Mouse (Mus musculus) cerebellum, adult 9-11 months (tissue): ENCODE data around the gene Cdkl5.
"Not testable (repeated sequence)": the region's sequence is repeated elsewhere in the genome, so short reads cannot be mapped to it uniquely, and the experiment has no call there.

Source experiments
- DNase-seq: peaks from one replicate; pipeline ENCODE4 v3.0.0; 2022

Gene Cdkl5

DNA sequence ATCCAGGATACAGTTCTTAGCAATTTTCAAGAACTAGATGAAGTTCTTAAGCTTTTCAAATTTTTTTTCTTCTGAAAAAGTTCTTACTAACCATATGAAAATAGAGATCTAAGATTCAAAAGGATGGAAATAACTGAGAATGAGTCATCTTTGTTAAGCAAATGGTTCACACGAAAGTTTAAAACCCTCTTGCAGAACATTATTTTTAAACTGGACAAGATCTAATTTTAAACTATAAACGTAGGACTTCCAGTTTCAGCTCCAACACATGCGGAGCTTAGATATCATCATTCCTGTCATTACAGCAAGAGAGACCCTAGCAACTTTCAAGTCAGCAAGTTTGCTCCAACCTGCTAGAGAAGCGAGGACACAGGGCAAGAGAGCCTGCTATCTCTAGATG, 88.0 kb downstream of the Cdkl5 start:
- no peak for DNase-seq

DNA sequence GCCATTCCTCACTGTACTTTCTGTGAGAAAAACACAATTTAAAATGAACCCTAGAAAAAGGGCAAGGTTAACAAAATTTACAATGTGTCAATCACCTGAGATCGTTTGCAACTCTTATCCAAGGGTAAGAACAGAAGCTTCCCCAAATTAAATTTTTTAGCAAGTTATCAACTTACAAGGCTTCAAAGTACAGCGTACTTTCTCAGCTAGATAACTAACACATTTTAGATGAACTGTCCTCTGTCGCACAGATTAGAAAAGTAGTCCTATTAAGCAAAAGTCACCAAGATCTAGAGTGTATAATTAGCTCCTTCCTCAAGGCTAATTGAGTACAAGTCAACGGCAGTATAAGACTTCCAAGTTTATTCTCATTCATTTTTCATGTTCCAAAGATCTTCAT, 88.6 kb downstream of the Cdkl5 start:
- no peak for DNase-seq

GRCm38 (mm10) chrX:160905041-160905678, 89.3 kb downstream of the Cdkl5 start:
- DNase-seq, result no peak

DNA sequence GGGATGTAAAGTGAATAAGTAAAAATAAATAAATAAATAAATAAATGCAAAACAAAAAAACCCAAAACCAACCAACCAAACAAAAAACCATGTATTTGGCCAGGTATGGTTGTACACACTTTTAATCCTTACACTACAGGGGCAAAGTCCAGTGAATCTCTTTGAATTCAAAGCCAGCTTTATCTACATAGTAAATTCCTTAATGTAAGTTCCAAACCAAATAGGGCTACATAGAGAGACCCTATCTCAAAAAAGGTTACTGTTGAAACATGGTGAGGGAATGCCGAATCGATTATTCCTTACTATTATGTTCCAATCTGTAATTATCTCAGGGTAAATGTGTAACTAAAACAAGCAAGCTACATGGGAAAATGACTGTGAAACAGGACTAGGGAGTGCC, 93.4 kb downstream of the Cdkl5 start:
- no peak for DNase-seq

GRCm38 (mm10) chrX:160892077-160892476, 102.4 kb downstream of the Cdkl5 start:
- no peak for DNase-seq

DNA sequence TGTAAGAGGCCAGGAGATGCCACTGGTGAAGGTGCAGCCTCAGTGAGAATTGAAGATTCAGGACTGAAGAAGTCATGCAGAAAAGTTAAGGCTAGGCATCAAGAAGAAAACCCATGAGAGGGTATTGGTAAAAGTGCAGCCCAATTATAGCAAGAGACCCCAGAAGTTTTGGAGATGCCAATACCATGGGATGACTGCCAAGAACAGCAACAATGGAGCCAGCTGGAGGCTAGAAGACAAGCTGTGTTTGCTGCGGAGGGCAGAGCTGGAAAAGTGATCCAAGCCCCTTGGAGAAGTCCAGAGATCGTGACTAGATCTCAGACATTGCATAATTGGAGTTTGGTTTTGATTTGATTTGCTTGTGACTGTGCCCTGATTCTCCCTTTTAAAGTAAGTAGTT, 108.2 kb downstream of the Cdkl5 start:
- no peak for DNase-seq

- peak; percentile 75 for DNase-seq
These were observed 127.9 kb downstream of the Cdkl5 start for GRCm38 (mm10) chrX:160866576-160866975.

GRCm38 (mm10) chrX:160865022-160865421, 129.5 kb downstream of the Cdkl5 start:
- no peak for DNase-seq

DNA sequence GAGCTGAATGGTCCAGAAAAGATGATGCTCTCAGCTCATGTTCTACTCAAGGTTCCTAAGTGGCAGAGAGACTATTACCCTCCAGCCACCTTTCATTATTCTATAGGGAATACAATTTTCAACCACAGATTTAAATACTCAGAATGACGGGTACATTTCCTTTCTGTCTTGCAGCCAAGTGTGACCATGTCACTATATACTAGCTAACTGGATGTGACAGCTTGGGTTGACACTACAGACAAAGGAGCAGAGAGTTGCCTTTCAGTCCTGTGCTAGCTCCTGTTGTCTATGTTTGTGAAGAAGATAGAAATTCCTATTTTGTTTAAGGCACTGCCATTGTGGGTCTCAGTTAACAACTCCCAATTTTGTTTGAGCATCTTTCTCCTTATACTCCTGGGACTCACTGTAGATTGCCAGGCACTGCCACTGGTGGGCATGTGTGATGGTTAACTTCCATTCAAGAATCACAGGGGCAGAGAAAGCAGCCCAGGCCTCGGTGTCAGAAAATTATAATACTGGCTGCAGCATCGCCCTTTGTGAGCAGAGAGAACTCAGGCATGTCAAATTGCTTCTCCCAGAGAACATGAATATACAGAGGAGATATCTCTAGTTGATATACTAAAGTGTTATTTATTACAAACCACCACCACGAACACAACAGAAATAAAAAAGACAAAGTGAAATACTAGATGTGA, 130.7 kb downstream of the Cdkl5 start:
- DNase-seq, result peak; percentile 38

DNA sequence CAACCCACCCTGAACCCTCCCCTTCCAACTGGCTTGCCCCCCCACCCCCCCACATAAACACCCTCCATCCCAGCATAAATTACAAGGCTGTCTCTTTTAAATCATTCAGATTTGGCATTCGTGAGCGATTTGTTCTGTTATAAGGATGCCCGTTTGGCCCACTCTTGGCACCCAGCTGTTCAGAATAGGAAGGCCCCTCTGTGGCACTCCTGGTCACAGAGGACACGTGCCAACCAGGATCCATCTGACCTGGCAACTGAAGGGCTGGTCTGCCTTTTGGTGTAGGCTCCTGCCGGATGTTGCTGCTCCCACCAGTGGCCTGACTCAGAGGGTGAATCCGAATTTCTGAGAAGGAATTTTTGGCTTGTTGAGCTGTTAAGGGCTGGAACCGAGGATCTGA, 186.3 kb downstream of the Cdkl5 start:
- peak; percentile 42 for DNase-seq

- DNase-seq, result peak; percentile 5
These were observed 189.9 kb downstream of the Cdkl5 start for GRCm38 (mm10) chrX:160804409-160805150.

- DNase-seq, result no peak
These were observed 199.6 kb downstream of the Cdkl5 start for GRCm38 (mm10) chrX:160794920-160795319.

- no peak for DNase-seq
These were observed 212.2 kb downstream of the Cdkl5 start for GRCm38 (mm10) chrX:160782276-160782675.

- DNase-seq, result no peak
These were observed 221.5 kb downstream of the Cdkl5 start for GRCm38 (mm10) chrX:160773033-160773432.

DNA sequence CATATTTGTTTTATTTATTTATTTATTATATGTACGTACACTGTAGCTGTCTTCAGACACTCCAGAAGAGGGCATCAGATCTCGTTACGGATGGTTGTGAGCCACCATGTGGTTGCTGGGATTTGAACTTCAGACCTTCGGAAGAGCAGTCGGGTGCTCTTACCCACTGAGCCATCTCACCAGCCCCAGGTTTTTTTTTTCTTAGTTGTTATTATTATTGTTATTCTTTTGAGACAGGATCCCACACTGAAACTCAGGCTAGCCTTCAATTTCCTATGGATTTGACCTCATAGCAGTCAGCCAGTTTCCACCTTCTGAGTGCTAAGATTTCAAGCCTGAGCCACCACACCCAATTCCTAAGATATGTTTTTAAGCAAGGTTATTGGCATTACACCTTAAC, 224.9 kb downstream of the Cdkl5 start:
- not testable (repeated sequence) for DNase-seq

GRCm38 (mm10) chrX:160767713-160768112, 226.8 kb downstream of the Cdkl5 start, which contains the start of gene Rs1:
Rs1 (plus strand) TSS chrX:160768013.
- no peak for DNase-seq

DNA sequence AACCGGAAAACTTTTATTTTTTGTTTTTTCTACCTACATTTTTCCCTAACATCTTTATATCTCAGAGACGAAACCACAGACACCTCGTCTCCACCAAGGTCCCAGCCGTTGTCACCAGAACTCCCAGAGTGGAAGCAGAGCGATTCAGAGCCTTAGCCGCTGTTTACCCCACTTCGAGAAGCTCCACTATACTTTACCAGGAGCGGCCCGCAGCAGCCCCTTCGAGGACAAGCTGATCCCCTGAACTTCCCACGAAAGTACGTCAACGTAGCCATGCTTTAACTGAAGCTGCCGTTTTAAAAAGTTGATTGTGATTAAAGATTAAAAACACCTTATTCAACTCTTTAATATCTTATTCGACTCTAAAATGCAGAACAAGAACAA, 228.3 kb downstream of the Cdkl5 start:
- DNase-seq, result no peak

- peak; percentile 86 for DNase-seq
These were observed 228.9 kb downstream of the Cdkl5 start for GRCm38 (mm10) chrX:160765389-160766232.

DNA sequence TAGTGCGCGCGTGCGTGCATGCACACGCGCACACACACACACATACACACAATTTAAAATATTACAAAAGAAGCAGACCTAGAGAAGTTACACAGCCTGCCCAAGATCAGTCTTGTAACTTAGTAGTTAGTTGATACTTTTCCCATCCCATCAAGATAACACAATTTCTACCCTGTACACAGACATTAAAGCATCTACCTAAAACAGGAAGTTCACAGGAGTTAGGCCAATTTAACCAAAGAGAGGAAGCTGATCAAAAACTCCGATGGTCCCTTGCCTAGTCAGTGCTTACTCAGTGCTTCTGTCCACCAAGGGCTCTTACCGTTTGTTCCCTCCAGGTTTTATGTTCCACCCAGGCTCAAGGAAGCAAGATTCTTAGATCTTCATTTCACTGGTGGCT, 243.7 kb downstream of the Cdkl5 start:
- no peak for DNase-seq

GRCm38 (mm10) chrX:160748653-160749052, 245.9 kb downstream of the Cdkl5 start:
- DNase-seq, result no peak

- no peak for DNase-seq
These were observed 249.1 kb downstream of the Cdkl5 start for GRCm38 (mm10) chrX:160745399-160745798.

DNA sequence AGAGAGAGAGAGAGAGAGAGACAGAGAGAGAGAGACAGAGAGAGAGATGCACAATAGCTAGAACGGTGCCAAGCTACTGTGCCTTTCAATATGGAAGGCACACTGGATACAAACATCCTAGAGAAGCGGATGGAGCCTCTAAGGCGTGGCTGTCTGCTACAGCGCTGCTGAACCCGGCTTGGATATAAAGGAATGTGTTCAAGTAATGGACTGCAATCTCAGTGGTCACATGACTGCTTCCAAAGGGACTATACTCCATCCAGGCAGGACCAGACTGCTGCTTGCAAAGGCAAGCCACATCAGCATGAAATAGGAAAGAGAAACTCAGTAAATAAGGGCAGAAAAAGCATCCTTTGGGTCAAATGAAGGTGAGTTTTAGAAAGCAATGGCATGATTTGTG, 258.9 kb downstream of the Cdkl5 start, which contains the start of gene Ppef1:
TSS of gene Ppef1 (minus strand) at position 116 of the 400 bp plus-strand sequence.
- no peak for DNase-seq
